In the genomic region with DNA sequence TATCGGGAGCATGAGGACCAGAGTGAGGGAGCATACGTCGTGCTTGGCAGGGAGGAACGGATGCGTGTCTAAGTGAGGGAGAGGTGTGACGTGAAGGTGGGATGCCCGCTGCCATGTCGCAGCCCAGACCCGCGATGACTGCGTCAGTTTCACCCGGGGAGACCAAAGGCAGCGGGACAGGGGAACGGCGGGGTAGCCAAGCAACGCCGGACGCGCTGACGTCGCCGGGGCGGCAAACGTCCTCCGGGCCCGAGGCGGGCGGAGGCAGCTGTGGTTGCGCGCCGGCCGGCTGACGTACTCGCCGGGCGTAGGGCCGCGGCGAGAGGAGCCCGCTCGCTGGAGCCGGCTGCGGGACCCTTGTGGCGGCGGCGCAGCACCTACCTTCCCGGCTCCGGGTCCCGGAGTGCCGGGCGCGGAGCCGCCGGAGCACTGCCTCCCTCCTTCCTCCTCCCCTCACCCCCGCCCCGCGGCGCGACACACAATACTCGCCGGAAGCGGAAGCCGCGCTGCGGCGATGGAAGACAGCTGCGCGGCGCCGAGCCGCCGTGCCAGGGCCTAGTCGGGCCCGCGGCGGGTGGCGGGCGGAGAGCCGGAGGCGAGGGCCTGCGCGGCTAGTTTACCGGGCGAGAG, we compare ENCODE assay signal across 8 mouse cellular contexts. TPM values are rescaled to one million over a fixed set of nuclear protein-coding genes. Genes with fewer than 3 reads are reported as not detected.
A peak's percentile ranks its signal among the peaks of the same experiment; 100 is the strongest.
DNase-seq lines count a peak whose midpoint lies in the region; ATAC-seq lines count a peak whose summit lies in the region.

No protein-coding gene starts in this region.

- H3K9ac ChIP-seq in embryonic facial prominence, embryonic 11.5 days (replicated peaks; ENCODE audit: low read length): peak overlapping the region; percentile 97
- peak overlapping the region; percentile 79 for H3K9ac ChIP-seq in midbrain, embryonic 11.5 days (ENCODE audit: low read length)

- DNase-seq in urinary bladder, adult 18-20 months (ENCODE audit: low spot score in 2 of 2): peak; percentile 79 to 96
- no peak for DNase-seq in urinary bladder, adult 2 months (ENCODE audit: low spot score)
- peak; percentile 89 for DNase-seq in embryonic facial prominence, embryonic 11.5 days (ENCODE audit: low spot score)
- peak; percentile 87 for DNase-seq in kidney, adult 11 months
- peak; percentile 90 for DNase-seq in left cerebral cortex, postnatal 4 days
- no peak for DNase-seq in midbrain, embryonic 11.5 days (ENCODE audit: low spot score, missing footprints)
- peak; percentile 87 for DNase-seq in right cerebral cortex, postnatal 4 days

- WGBS in embryonic facial prominence, embryonic 11.5 days: under 1% methylated on average over 59 of the region's 84 CpGs
- under 1% methylated on average over 68 of the region's 84 CpGs for WGBS in midbrain, embryonic 11.5 days

- peak; percentile 89 for ATAC-seq in embryonic facial prominence, embryonic 11.5 days (replicated peaks; ENCODE audit: insufficient number of reproducible peaks, low FRiP score, low TSS enrichment, low read depth)
- ATAC-seq in granulocyte monocyte progenitor cell, adult 5-6 weeks (replicated peaks; ENCODE audit: poor library complexity, severe bottlenecking): peak; percentile 66
- peak; percentile 93 for ATAC-seq in midbrain, embryonic 11.5 days (ENCODE audit: low FRiP score)

- H3K4me1 ChIP-seq in embryonic facial prominence, embryonic 11.5 days (ENCODE audit: control insufficient read depth, insufficient read depth, low read length): peaks cover 3% of the 10 kb centered on the region
- H3K4me1 ChIP-seq in midbrain, embryonic 11.5 days (ENCODE audit: control insufficient read depth, insufficient read depth, low read length): peaks cover 16% of the 10 kb centered on the region

- H3K27ac ChIP-seq in embryonic facial prominence, embryonic 11.5 days (replicated peaks; ENCODE audit: low read depth, low read length): peak overlapping the region; percentile 83
- H3K27ac ChIP-seq in midbrain, embryonic 11.5 days (ENCODE audit: low read depth, low read length): peak overlapping the region; percentile 81

- H3K4me2 ChIP-seq in embryonic facial prominence, embryonic 11.5 days (ENCODE audit: low read depth, low read length): peak overlapping the region; percentile 80
- peak overlapping the region; percentile 91 for H3K4me2 ChIP-seq in midbrain, embryonic 11.5 days

- peaks cover 1% of the 10 kb centered on the region for H3K36me3 ChIP-seq in embryonic facial prominence, embryonic 11.5 days (replicated peaks; ENCODE audit: control insufficient read depth, insufficient read depth, low read depth, low read length)
- H3K36me3 ChIP-seq in midbrain, embryonic 11.5 days (ENCODE audit: control insufficient read depth, insufficient read depth, low read length): peaks cover 3% of the 10 kb centered on the region; the same call in 1 of the 2 replicates

- H3K9me3 ChIP-seq in embryonic facial prominence, embryonic 11.5 days (replicated peaks; ENCODE audit: control insufficient read depth, low read length): no peaks in the 10 kb centered on the region
- no peaks in the 10 kb centered on the region for H3K9me3 ChIP-seq in midbrain, embryonic 11.5 days (ENCODE audit: control insufficient read depth, low read length)

- no peaks in the 10 kb centered on the region for H3K27me3 ChIP-seq in embryonic facial prominence, embryonic 11.5 days (ENCODE audit: control insufficient read depth, insufficient read depth, low read length)
- H3K27me3 ChIP-seq in midbrain, embryonic 11.5 days (ENCODE audit: control insufficient read depth, insufficient read depth, low read length): no peaks in the 10 kb centered on the region

- H3K4me3 ChIP-seq in embryonic facial prominence, embryonic 11.5 days (ENCODE audit: low read depth, low read length): peak overlapping the region; percentile 95
- peak overlapping the region; percentile 91 for H3K4me3 ChIP-seq in midbrain, embryonic 11.5 days (ENCODE audit: low read depth, low read length)

- intact Hi-C loops in left cerebral cortex, postnatal 4 days (cut with DNase I): no loop called here

RNA-seq across cellular contexts. Expression of gene Trim39, which starts 1.0 kb away (rescaled TPM):
- polyA plus RNA-seq in urinary bladder, adult 2 months (2012; rRNA removed): 23.9 and 26.8 TPM in 2 replicates
- polyA plus RNA-seq in embryonic facial prominence, embryonic 11.5 days (2014; fragmentation: Nextera tagmentation; extraction: Ambion mirVana): 14.0 and 15.6 TPM in 2 replicates
- 18.4 and 23.3 TPM in 2 replicates for total RNA-seq in granulocyte monocyte progenitor cell, adult 5-6 weeks (2014; fragmentation: Nextera tagmentation)
- 14.0 and 16.2 TPM in 2 replicates for total RNA-seq in granulocyte monocyte progenitor cell, adult 5-6 weeks (2017)
- 10 to 100 TPM; 25.3 to 26.2 TPM for total RNA-seq in left cerebral cortex, postnatal 4 days (2021)
- 17.4 and 17.6 TPM in 2 replicates for polyA plus RNA-seq in midbrain, embryonic 11.5 days (2014; fragmentation: Nextera tagmentation; extraction: Ambion mirVana)

RNA-seq across cellular contexts. Expression of gene Rpp21, which starts 13.2 kb away (rescaled TPM):
- polyA plus RNA-seq in urinary bladder, adult 2 months (2012; rRNA removed): 59.0 and 76.1 TPM in 2 replicates
- 83.6 and 92.6 TPM in 2 replicates for polyA plus RNA-seq in embryonic facial prominence, embryonic 11.5 days (2014; fragmentation: Nextera tagmentation; extraction: Ambion mirVana)
- total RNA-seq in granulocyte monocyte progenitor cell, adult 5-6 weeks (2014; fragmentation: Nextera tagmentation): 54.4 and 61.3 TPM in 2 replicates
- 25.9 and 30.1 TPM in 2 replicates for total RNA-seq in granulocyte monocyte progenitor cell, adult 5-6 weeks (2017)
- 10 to 100 TPM; 55.3 to 58.4 TPM for total RNA-seq in left cerebral cortex, postnatal 4 days (2021)
- polyA plus RNA-seq in midbrain, embryonic 11.5 days (2014; fragmentation: Nextera tagmentation; extraction: Ambion mirVana): 80.7 and 83.2 TPM in 2 replicates

RNA-seq across cellular contexts. Expression of gene H2-M10.2, which starts 15.2 kb away (rescaled TPM):
- polyA plus RNA-seq in urinary bladder, adult 2 months (2012; rRNA removed): not detected in 2 replicates
- not detected in 2 replicates for polyA plus RNA-seq in embryonic facial prominence, embryonic 11.5 days (2014; fragmentation: Nextera tagmentation; extraction: Ambion mirVana)
- not detected in 2 replicates for total RNA-seq in granulocyte monocyte progenitor cell, adult 5-6 weeks (2014; fragmentation: Nextera tagmentation)
- total RNA-seq in granulocyte monocyte progenitor cell, adult 5-6 weeks (2017): not detected in 2 replicates
- not detected for total RNA-seq in left cerebral cortex, postnatal 4 days (2021)
- polyA plus RNA-seq in midbrain, embryonic 11.5 days (2014; fragmentation: Nextera tagmentation; extraction: Ambion mirVana): 0.19 TPM in 1 of 2 replicates, not detected in the other

RNA-seq across cellular contexts. Expression of gene H2-M10.1, which starts 54.9 kb away (rescaled TPM):
- not detected in 2 replicates for polyA plus RNA-seq in urinary bladder, adult 2 months (2012; rRNA removed)
- not detected in 2 replicates for polyA plus RNA-seq in embryonic facial prominence, embryonic 11.5 days (2014; fragmentation: Nextera tagmentation; extraction: Ambion mirVana)
- total RNA-seq in granulocyte monocyte progenitor cell, adult 5-6 weeks (2014; fragmentation: Nextera tagmentation): not detected in 2 replicates
- total RNA-seq in granulocyte monocyte progenitor cell, adult 5-6 weeks (2017): not detected in 2 replicates
- total RNA-seq in left cerebral cortex, postnatal 4 days (2021): not detected
- not detected in 2 replicates for polyA plus RNA-seq in midbrain, embryonic 11.5 days (2014; fragmentation: Nextera tagmentation; extraction: Ambion mirVana)

Comparison
In these comparisons a context has a peak if more than half of its experiments do, and no peak if none do; other contexts are left out.
1. DNase-seq: peak in urinary bladder, adult 18-20 months (2 of 2), embryonic facial prominence, embryonic 11.5 days (single experiment), kidney, adult 11 months (single experiment), left cerebral cortex, postnatal 4 days (single experiment) and right cerebral cortex, postnatal 4 days (single experiment); none in urinary bladder, adult 2 months (single experiment) and midbrain, embryonic 11.5 days (single experiment).
2. Peak in every context shown above with its lines, with median percentiles within 50 percentile points of each other: ATAC-seq.